Mouse (Mus musculus) thymus, adult 2 months (tissue): ENCODE data around the gene Ldb3. TPM values are rescaled to one million over a fixed set of nuclear protein-coding genes. Genes with fewer than 3 reads are reported as not detected.

Source experiments
- DNase-seq: peaks from one replicate; pipeline ENCODE4 v3.0.0; 2021
- H3K27ac ChIP-seq: fragments of 200-500 bp; 2 replicates; pipeline ENCODE4 v1.5.1; 2012; ENCODE audit warnings: low read length, control low read depth; ENCODE audit not compliant: control insufficient read depth, insufficient read depth
- H3K27me3 ChIP-seq: fragments of 200-500 bp; 2 replicates; pipeline ENCODE4 v1.6.1; 2012; ENCODE audit warnings: mild to moderate bottlenecking, low read length, moderate library complexity, mixed read lengths; ENCODE audit not compliant: control insufficient read depth, insufficient read depth
- H3K36me3 ChIP-seq: fragments of 200-500 bp; 2 replicates; pipeline ENCODE4 v1.6.1; 2012; ENCODE audit warnings: mild to moderate bottlenecking, low read length, moderate library complexity; ENCODE audit not compliant: control insufficient read depth, insufficient read depth
- H3K4me1 ChIP-seq: fragments of 200-500 bp; replicated peaks from 2 replicates; pipeline ENCODE4 v1.6.1; 2012; ENCODE audit warnings: low read length; ENCODE audit not compliant: control insufficient read depth, insufficient read depth
- H3K4me3 ChIP-seq: fragments of 200-500 bp; 2 replicates; pipeline ENCODE4 v1.5.1; 2012; ENCODE audit warnings: mild to moderate bottlenecking, low read length, control low read depth, moderate library complexity; ENCODE audit not compliant: control insufficient read depth, insufficient read depth
- CTCF ChIP-seq: fragments of 200-500 bp; IDR thresholded peaks from 2 replicates; pipeline ENCODE4 v1.5.1; 2012; ENCODE audit warnings: mild to moderate bottlenecking, control low read depth, low read length, moderate library complexity, borderline replicate concordance; ENCODE audit not compliant: control insufficient read depth, poor library complexity, insufficient read depth; ENCODE audit errors: extremely low read depth
- POLR2A ChIP-seq: fragments of 200-500 bp; IDR thresholded peaks from 2 replicates; pipeline ENCODE4 v1.6.1; 2012; ENCODE audit warnings: mild to moderate bottlenecking, low read length, control low read depth, moderate library complexity; ENCODE audit not compliant: control insufficient read depth, poor library complexity, insufficient read depth; ENCODE audit errors: extremely low read depth
- WGBS: fragments of 180-500 bp; shearing (Covaris S2); methylation state at CpG from one replicate; pipeline ENCODE4 v1.1.7; 2018; 5-methylcytosine and 5-hydroxymethylcytosine counted together
- polyA plus RNA-seq: library from polyadenylated mRNA; depleted of rRNA; stranded (reverse); fragments of >200 nt; gene quantifications from 2 replicates; pipeline ENCODE4 v1.2.3, GENCODE M21; 2012

The Ldb3 gene
- polyA plus RNA-seq, 1 experiment = 63.0 TPM

DNA sequence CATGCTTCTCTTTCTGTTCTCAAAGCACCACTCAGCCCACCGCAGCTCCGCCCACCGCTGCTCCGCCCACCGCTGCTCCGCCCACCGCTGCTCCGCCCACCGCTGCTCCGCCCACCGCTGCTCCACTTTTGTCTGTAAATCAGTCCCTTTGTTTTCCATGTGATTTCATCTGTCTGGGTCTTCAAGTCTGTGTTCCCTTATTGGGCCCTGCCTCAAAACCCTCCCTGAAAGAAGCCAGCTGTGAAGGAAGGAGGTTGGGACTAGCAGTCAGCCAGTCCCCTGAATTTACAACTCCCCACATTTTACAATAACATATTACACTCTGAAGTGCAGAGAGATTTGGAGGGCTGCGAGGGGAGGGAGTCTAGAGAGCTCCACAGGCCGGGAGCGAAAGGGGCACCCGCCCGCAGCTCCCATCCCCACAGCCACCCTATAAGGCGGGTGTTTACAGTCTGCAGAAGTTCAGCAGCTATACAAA is 47.8 kb downstream of the Ldb3 start:
- Histone ChIP-seq H3K27ac (no peak overlapping the region), H3K36me3 (no peaks in the 10 kb centered on the region), H3K4me1 (no peaks in the 10 kb centered on the region), H3K27me3 (no peaks in the 10 kb centered on the region), H3K4me3 (no peak overlapping the region)
- no peak for DNase-seq
- TF ChIP-seq POLR2A = no peak
- WGBS = 14% methylated on average over 16 of the region's 17 CpGs

DNA sequence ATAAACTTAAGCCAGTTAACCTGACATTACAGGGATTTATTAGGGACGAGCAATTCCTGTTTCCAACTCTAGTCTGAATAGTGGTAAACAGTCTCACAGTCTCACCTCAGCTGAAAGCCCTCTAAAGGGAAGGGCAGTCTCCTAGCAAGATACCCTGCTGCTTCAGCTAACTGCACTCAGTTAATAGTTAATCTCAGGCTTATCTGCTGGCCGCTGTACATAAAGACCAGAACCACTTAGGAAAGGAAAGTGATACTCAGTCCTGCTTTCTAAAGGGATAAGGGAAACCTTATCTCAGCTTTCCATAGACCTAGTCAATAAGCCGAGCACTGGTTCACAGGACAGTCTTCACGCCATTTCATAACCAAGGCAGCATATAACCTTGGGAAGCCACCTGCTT is 52.6 kb downstream of the Ldb3 start:
- H3K27ac ChIP-seq = no peak overlapping the region

DNA sequence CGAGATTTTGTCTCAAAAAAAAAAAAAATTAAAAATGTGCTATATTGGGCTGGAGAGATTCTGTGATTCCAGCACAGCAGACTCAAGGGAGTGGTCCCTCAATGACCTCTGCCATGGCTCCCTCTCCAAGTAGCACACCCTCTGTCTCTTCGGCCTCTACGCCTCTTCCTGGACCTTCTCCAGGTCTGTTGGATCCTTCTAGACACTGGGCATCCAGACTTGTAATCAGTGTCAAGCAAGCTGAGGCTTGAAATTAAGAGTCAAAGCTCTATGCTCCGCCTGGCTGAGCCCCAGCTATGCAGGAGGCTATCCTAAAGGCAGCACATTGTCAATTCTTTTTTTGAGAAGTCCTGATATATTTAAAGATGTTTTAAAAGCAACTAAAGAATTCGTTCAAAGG is 54.9 kb downstream of the Ldb3 start:
- 79% methylated on average over 5 of the region's 5 CpGs for WGBS
- Histone ChIP-seq H3K36me3 (no peaks in the 10 kb centered on the region), H3K4me1 (no peaks in the 10 kb centered on the region), H3K4me3 (no peak overlapping the region), H3K27ac (no peak overlapping the region), H3K27me3 (no peaks in the 10 kb centered on the region)
- TF ChIP-seq POLR2A (no peak), CTCF (no peak)
- no peak for DNase-seq

More for the DNA sequence above, 52.6 kb downstream of the Ldb3 start:
- Histone ChIP-seq H3K27me3 (no peaks in the 10 kb centered on the region), H3K4me3 (no peak overlapping the region), H3K4me1 (no peaks in the 10 kb centered on the region), H3K36me3 (no peaks in the 10 kb centered on the region)
- TF ChIP-seq POLR2A (no peak), CTCF (no peak)
- WGBS = 88% methylated on average over 4 of the region's 4 CpGs
- DNase-seq = no peak

DNA sequence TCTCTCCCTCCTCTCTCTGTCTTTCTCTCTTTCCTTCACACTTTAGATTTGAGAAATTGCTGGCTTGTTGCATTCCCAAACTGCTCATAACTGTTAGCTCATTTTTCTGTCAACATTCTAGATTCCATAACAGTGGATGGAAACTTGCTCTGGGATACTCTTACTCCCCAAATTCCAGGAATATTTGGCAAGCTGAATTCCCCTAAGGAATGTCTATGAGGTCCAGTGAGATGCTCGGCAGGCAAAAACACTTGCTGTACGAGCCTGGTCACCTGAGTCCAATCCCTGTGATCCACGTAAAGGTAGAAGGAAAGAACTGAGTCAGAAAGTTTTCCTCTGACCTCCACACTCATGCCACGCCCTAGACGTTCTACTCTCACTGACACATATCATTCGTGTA is 55.9 kb downstream of the Ldb3 start:
- H3K36me3 ChIP-seq = no peaks in the 10 kb centered on the region
- no peak for DNase-seq
- no peaks in the 10 kb centered on the region for H3K4me1 ChIP-seq

DNA sequence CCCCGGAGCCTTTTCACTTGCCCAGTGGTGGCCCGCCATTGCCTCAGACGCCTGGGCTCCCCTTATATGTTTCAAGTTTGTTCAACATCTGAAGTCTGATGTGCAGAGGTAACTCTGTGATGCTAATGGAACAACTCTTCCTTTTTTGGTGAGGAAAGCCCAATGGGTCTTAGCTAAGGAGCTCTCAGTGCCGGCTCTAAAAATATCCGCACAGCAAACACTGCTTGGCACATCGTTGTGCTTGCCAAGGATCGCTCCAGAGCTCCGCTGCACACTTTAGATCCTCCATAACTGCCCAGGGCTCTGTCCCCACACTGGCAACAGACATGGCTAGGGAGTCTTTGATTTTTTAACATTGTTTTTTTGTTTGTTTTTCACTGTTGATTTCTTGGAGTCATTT is 59.7 kb downstream of the Ldb3 start:
- Histone ChIP-seq H3K27me3 (no peaks in the 10 kb centered on the region), H3K36me3 (no peaks in the 10 kb centered on the region), H3K4me3 (no peak overlapping the region), H3K4me1 (no peaks in the 10 kb centered on the region), H3K27ac (no peak overlapping the region)
- no peak for DNase-seq
- TF ChIP-seq CTCF = no peak
- no peak for TF ChIP-seq POLR2A
- 89% methylated on average over 8 of the region's 8 CpGs for WGBS

More for the DNA sequence above, 55.9 kb downstream of the Ldb3 start:
- TF ChIP-seq CTCF (no peak), POLR2A (no peak)
- no peak overlapping the region for H3K4me3 ChIP-seq
- H3K27me3 ChIP-seq = no peaks in the 10 kb centered on the region
- no peak overlapping the region for H3K27ac ChIP-seq
- 84% methylated on average over 6 of the region's 6 CpGs for WGBS

DNA sequence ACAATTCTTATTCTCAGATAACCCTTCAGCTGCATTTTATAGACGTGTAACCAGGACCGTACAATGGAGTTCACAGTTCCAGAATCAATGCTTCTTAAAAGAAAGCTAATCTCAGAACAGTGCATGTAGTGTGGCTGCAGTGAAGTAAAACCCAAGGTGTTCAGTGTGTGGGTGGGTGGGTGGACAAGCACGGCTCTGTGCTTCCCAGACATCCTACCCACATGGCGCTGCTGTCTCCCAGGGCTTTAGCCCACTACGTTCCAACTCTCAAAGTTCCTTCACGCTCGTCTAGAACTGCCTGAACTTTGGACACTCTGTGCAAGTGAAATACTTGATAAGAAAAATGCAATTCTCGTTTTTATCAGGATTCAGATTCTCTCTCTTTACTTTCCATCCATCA is 65.8 kb downstream of the Ldb3 start, which contains the start of gene 9230112D13Rik:
Gene 9230112D13Rik, minus strand, starts transcription at position 101 of the 400 bp plus-strand sequence.
- Histone ChIP-seq H3K36me3 (no peaks in the 10 kb centered on the region), H3K4me3 (no peak within 1 kb of the TSS), H3K27me3 (no peaks in the 10 kb centered on the region), H3K27ac (no peak within 1 kb of the TSS), H3K4me1 (no peaks in the 10 kb centered on the region)
- WGBS = 93% methylated on average over 8 of the region's 8 CpGs
- no peak for TF ChIP-seq CTCF
- TF ChIP-seq POLR2A = no peak
- DNase-seq = no peak

DNA sequence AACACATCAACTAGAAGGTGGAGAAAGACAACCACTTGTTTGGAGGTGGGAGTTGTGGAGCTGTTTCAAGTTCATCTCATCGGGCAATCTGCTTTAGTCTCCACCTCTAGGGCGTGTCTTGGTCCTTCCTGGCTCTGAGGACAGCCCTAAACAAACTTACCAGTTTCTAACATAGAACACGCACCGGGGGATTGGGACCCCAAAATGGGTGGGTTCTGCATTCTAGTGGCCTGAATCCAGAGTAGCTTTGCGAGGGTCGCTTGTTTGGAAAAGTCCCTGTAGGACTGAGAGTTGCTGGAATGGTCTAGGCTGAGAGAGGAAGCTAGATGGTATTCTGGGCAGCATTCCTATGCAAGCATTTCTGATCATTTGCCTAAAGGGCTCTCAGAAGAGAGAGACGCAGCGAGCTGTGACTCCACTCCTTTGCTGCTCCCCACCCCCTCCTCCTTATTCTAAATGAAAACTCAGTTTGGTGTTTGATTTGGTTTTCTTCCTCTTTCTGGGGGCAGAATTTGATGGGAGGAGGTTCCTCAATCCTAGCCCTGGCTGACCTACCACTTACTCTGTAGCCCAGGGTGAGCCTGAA is 70.4 kb downstream of the Ldb3 start:
- no peak overlapping the region for H3K4me3 ChIP-seq
- H3K27me3 ChIP-seq = no peaks in the 10 kb centered on the region
- no peak overlapping the region for H3K27ac ChIP-seq
- WGBS = 60% methylated on average over 8 of the region's 8 CpGs
- no peaks in the 10 kb centered on the region for H3K36me3 ChIP-seq
- no peak for DNase-seq
- TF ChIP-seq POLR2A (no peak), CTCF (no peak)
- H3K4me1 ChIP-seq = no peaks in the 10 kb centered on the region
